Mouse (Mus musculus): ENCODE data around the gene Sgo2a. TPM values are rescaled to one million over a fixed set of nuclear protein-coding genes. Genes with fewer than 3 reads are reported as not detected.
"Not testable (repeated sequence)": the region's sequence is repeated elsewhere in the genome, so short reads cannot be mapped to it uniquely, and the experiment has no call there.

Sgo2a gene
- polyA plus RNA-seq, 1 experiment from 2014 or later = 1.3 TPM

DNA sequence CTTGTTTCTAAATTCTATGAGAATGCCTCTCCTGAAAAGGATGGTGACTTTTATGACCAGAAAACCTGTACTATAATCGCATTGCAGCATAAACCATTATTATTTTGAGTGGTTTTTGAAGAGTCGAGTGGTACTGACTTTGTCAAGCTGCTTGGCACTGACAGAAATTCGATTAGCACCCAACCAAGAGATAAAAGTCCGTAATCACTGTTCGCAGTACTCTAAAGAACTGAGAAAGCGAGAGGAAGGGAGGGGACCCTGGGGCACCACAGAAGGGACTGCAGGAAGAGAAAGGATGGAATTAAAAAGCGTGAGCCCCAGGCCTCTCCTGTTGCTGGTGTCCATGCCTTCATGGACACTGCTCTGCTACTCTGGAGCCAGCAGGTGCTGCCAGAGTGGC lies 31.9 kb downstream of the Sgo2a start:
- Histone ChIP-seq H3K9ac (replicated peaks; ENCODE audit: low read depth) (no peak overlapping the region), H3K4me2 (replicated peaks; ENCODE audit: low read depth, low read length) (no peak overlapping the region), H3K4me1 (ENCODE audit: insufficient read depth, low read depth, low read length) (peaks cover 3% of the 10 kb centered on the region; the same call in 1 of the 2 replicates), H3K9me3 (ENCODE audit: low read length) (no peaks in the 10 kb centered on the region), H3K27ac (ENCODE audit: low read length) (no peak overlapping the region), H3K36me3 (ENCODE audit: insufficient read depth, low read length) (0 out of 2 replicates have a peak, but pooled peaks cover 4% of the 10 kb centered on the region), H3K4me3 (ENCODE audit: low read depth, low read length) (no peak overlapping the region), H3K27me3 (replicated peaks; ENCODE audit: insufficient read depth, low read length) (no peaks in the 10 kb centered on the region)
- DNase-seq (ENCODE audit: low spot score) = no peak
- 68% methylated on average over 7 of the region's 7 CpGs for WGBS
- no peak for TF ChIP-seq EP300 (IDR thresholded peaks at IDR 0.05)
- no peak for TF ChIP-seq CTCF (IDR thresholded peaks at IDR 0.05)
- ATAC-seq = no peak

- 7% methylated on average over 12 of the region's 12 CpGs for WGBS
- peak within 1 kb of the TSS; percentile 73 for H3K27ac ChIP-seq (ENCODE audit: low read length)
- peaks cover 3% of the 10 kb centered on the region; the same call in 1 of the 2 replicates for H3K4me1 ChIP-seq (ENCODE audit: insufficient read depth, low read depth, low read length)
- DNase-seq (ENCODE audit: low spot score) (peak; percentile 88), ATAC-seq (peak; percentile 92)
- no peaks in the 10 kb centered on the region for H3K27me3 ChIP-seq (replicated peaks; ENCODE audit: insufficient read depth, low read length)
- H3K9me3 ChIP-seq (ENCODE audit: low read length) = no peaks in the 10 kb centered on the region
- TF ChIP-seq CTCF (IDR thresholded peaks at IDR 0.05) (no peak), EP300 (IDR thresholded peaks at IDR 0.05) (peak; percentile 86)
- H3K4me3 ChIP-seq (ENCODE audit: low read depth, low read length) = peak within 1 kb of the TSS; percentile 34
- no peak within 1 kb of the TSS for H3K9ac ChIP-seq (replicated peaks; ENCODE audit: low read depth)
- H3K4me2 ChIP-seq (replicated peaks; ENCODE audit: low read depth, low read length) = peak within 1 kb of the TSS; percentile 63
- no peaks in the 10 kb centered on the region for H3K36me3 ChIP-seq (ENCODE audit: insufficient read depth, low read length)
Observed at GRCm38 (mm10) chr1:58029636-58030117, 33.9 kb downstream of the Sgo2a start, which contains the start of gene Aox1. TSS of gene Aox1 (plus strand) at chr1:58029931.

- Histone ChIP-seq H3K9ac (replicated peaks; ENCODE audit: low read depth) (no peak overlapping the region), H3K27me3 (replicated peaks; ENCODE audit: insufficient read depth, low read length) (no peaks in the 10 kb centered on the region), H3K27ac (ENCODE audit: low read length) (peak overlapping the region; percentile 73), H3K9me3 (ENCODE audit: low read length) (no peaks in the 10 kb centered on the region), H3K36me3 (ENCODE audit: insufficient read depth, low read length) (no peaks in the 10 kb centered on the region), H3K4me2 (replicated peaks; ENCODE audit: low read depth, low read length) (peak overlapping the region; percentile 63), H3K4me1 (ENCODE audit: insufficient read depth, low read depth, low read length) (peaks cover 3% of the 10 kb centered on the region; the same call in 1 of the 2 replicates), H3K4me3 (ENCODE audit: low read depth, low read length) (peak overlapping the region; percentile 34)
- ATAC-seq (peak; percentile 56), DNase-seq (ENCODE audit: low spot score) (peak; percentile 52)
- WGBS = 20% methylated on average over 13 of the region's 13 CpGs
- TF ChIP-seq CTCF (IDR thresholded peaks at IDR 0.05) = no peak
- no peak for TF ChIP-seq EP300 (IDR thresholded peaks at IDR 0.05)
Observed at GRCm38 (mm10) chr1:58030156-58030871, 34.5 kb downstream of the Sgo2a start.

- 59% methylated on average over 10 of the region's 10 CpGs for WGBS
- H3K27ac ChIP-seq (ENCODE audit: low read length) = 0 out of 2 replicates have a peak overlapping the region, but pooled peaks have one; percentile 54
- H3K36me3 ChIP-seq (ENCODE audit: insufficient read depth, low read length) = no peaks in the 10 kb centered on the region
- no peaks in the 10 kb centered on the region for H3K9me3 ChIP-seq (ENCODE audit: low read length)
- no peak overlapping the region for H3K4me3 ChIP-seq (ENCODE audit: low read depth, low read length)
- no peaks in the 10 kb centered on the region for H3K27me3 ChIP-seq (replicated peaks; ENCODE audit: insufficient read depth, low read length)
- DNase-seq (ENCODE audit: low spot score) (peak; percentile 76), ATAC-seq (no peak)
- TF ChIP-seq EP300 (IDR thresholded peaks at IDR 0.05) (no peak), CTCF (IDR thresholded peaks at IDR 0.05) (peak; percentile 97)
- H3K4me1 ChIP-seq (ENCODE audit: insufficient read depth, low read depth, low read length) = peaks cover 3% of the 10 kb centered on the region; the same call in 1 of the 2 replicates
- peak overlapping the region; percentile 63; the same call in 1 of the 2 replicates for H3K4me2 ChIP-seq (replicated peaks; ENCODE audit: low read depth, low read length)
- no peak overlapping the region for H3K9ac ChIP-seq (replicated peaks; ENCODE audit: low read depth)
Observed at GRCm38 (mm10) chr1:58031160-58031769, 35.5 kb downstream of the Sgo2a start.

DNA sequence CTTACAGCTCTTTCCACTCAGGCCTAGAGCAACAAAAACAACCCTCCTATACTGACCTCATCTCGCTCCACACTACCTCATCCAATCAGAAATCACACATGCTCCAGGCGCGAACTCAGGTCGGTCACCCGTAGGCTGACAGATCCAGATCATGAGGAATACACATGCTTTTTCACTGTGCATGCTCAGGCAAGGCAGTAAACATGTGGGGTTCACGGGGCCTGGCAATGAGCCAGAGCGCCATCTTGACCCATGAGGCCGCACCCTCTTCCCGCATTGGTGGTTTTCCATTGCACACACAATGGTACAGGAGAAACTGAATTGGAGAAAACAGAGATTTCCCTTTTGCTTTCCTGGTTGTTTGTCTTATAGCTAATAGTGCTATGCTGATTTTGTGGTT lies 41.5 kb downstream of the Sgo2a start:
- not testable (repeated sequence) for H3K27ac ChIP-seq (ENCODE audit: low read length); H3K9me3 ChIP-seq (ENCODE audit: low read length); ATAC-seq; H3K4me1 ChIP-seq (ENCODE audit: insufficient read depth, low read depth, low read length); H3K36me3 ChIP-seq (ENCODE audit: insufficient read depth, low read length); H3K9ac ChIP-seq (replicated peaks; ENCODE audit: low read depth); H3K4me2 ChIP-seq (replicated peaks; ENCODE audit: low read depth, low read length); DNase-seq (ENCODE audit: low spot score); H3K4me3 ChIP-seq (ENCODE audit: low read depth, low read length); H3K27me3 ChIP-seq (replicated peaks; ENCODE audit: insufficient read depth, low read length)
- WGBS = 89% methylated on average over 9 of the region's 9 CpGs

- 59% methylated on average over 3 of the region's 3 CpGs for WGBS
- H3K27me3 ChIP-seq (replicated peaks; ENCODE audit: insufficient read depth, low read length) = no peaks in the 10 kb centered on the region
- H3K36me3 ChIP-seq (ENCODE audit: insufficient read depth, low read length) = no peaks in the 10 kb centered on the region
- H3K4me2 ChIP-seq (replicated peaks; ENCODE audit: low read depth, low read length) = no peak overlapping the region
- H3K4me1 ChIP-seq (ENCODE audit: insufficient read depth, low read depth, low read length) = no peaks in the 10 kb centered on the region
- DNase-seq (ENCODE audit: low spot score) (no peak), ATAC-seq (no peak)
- H3K27ac ChIP-seq (ENCODE audit: low read length) = no peak overlapping the region
- TF ChIP-seq EP300 (IDR thresholded peaks at IDR 0.05) (no peak), CTCF (IDR thresholded peaks at IDR 0.05) (no peak)
- H3K4me3 ChIP-seq (ENCODE audit: low read depth, low read length) = no peak overlapping the region
- no peak overlapping the region for H3K9ac ChIP-seq (replicated peaks; ENCODE audit: low read depth)
- no peaks in the 10 kb centered on the region for H3K9me3 ChIP-seq (ENCODE audit: low read length)
Observed at GRCm38 (mm10) chr1:58045076-58045475, 49.3 kb downstream of the Sgo2a start.
